In the genomic region with DNA sequence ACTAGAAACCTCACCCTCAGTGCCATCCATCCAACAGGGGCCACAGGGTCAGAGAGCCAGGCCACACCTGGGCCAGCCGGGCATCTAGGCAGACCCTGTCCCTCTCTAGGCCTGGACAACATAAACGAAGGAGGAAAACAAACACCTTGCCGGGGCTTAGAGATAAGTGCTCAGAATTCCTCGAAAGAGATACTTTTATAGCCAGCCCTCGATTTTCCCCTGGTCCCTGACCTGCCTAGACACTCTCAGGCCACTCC, we compare ENCODE assay signal across 16 mouse cellular contexts. TPM values are rescaled to one million over a fixed set of nuclear protein-coding genes. Genes with fewer than 3 reads are reported as not detected.
A peak's percentile ranks its signal among the peaks of the same experiment; 100 is the strongest.
DNase-seq lines count a peak whose midpoint lies in the region; ATAC-seq and TF ChIP-seq lines count a peak whose summit lies in the region.
"Had no signal": no experiment of that assay in that cellular context is flagged by ENCODE, and none has a peak within 500 bp of the region (broad histone marks: within the 10 kb centered on the region; RNA-seq: fewer than 3 reads in every experiment).

No protein-coding gene starts in this region.

- ATAC-seq in hindbrain, embryonic 12.5 days (ENCODE audit: low FRiP score): no peak
- no peak for ATAC-seq in midbrain, embryonic 13.5 days

- H3K4me3 ChIP-seq in left cerebral cortex, adult 2 months: peak overlapping the region; percentile 86
- 0 out of 2 replicates have a peak overlapping the region, but pooled peaks have one; percentile 70 for H3K4me3 ChIP-seq in hindbrain, embryonic 12.5 days
- peak overlapping the region; percentile 84 for H3K4me3 ChIP-seq in midbrain, embryonic 13.5 days (replicated peaks)
- H3K4me3 ChIP-seq: embryonic facial prominence, embryonic 10.5 days; erythroblast, embryonic 14.5 days; limb, embryonic 12.5 days; liver, embryonic 15.5 days had no signal

- 48% methylated on average over 5 of the region's 5 CpGs for WGBS in hindbrain, embryonic 12.5 days
- 18% methylated on average over 5 of the region's 5 CpGs for WGBS in midbrain, embryonic 13.5 days

- no peak for TF ChIP-seq CTCF in left cerebral cortex, adult 2 months (IDR thresholded peaks at IDR 0.05)

- H3K4me1 ChIP-seq in hindbrain, embryonic 12.5 days: peaks cover 75% of the 10 kb centered on the region
- peaks cover 83% of the 10 kb centered on the region for H3K4me1 ChIP-seq in midbrain, embryonic 13.5 days (replicated peaks)

- peak overlapping the region; percentile 75 for H3K4me2 ChIP-seq in hindbrain, embryonic 12.5 days (replicated peaks)
- peak overlapping the region; percentile 96 for H3K4me2 ChIP-seq in midbrain, embryonic 13.5 days (replicated peaks)
- H3K4me2 ChIP-seq: limb, embryonic 12.5 days; liver, embryonic 15.5 days had no signal

- H3K36me3 ChIP-seq in hindbrain, embryonic 12.5 days: no peaks in the 10 kb centered on the region
- H3K36me3 ChIP-seq in midbrain, embryonic 13.5 days: no peaks in the 10 kb centered on the region
- H3K36me3 ChIP-seq: embryonic facial prominence, embryonic 10.5 days; limb, embryonic 12.5 days; liver, embryonic 15.5 days had no signal

- intact Hi-C loops in left cerebral cortex, adult 2 months (cut with DNase I): no loop called here
- intact Hi-C loops in left cerebral cortex, postnatal 4 days (cut with DNase I): no loop called here

- H3K27ac ChIP-seq in left cerebral cortex, adult 2 months: peak overlapping the region; percentile 97
- peak overlapping the region; percentile 60; the same call in 1 of the 2 replicates for H3K27ac ChIP-seq in hindbrain, embryonic 12.5 days
- H3K27ac ChIP-seq in midbrain, embryonic 13.5 days: peak overlapping the region; percentile 99
- H3K27ac ChIP-seq: embryonic facial prominence, embryonic 10.5 days; limb, embryonic 12.5 days; liver, embryonic 15.5 days had no signal

- no peaks in the 10 kb centered on the region for H3K9me3 ChIP-seq in hindbrain, embryonic 12.5 days (replicated peaks)
- no peaks in the 10 kb centered on the region for H3K9me3 ChIP-seq in midbrain, embryonic 13.5 days
- H3K9me3 ChIP-seq: embryonic facial prominence, embryonic 10.5 days; limb, embryonic 12.5 days; liver, embryonic 15.5 days had no signal

- H3K27me3 ChIP-seq in hindbrain, embryonic 12.5 days: peaks cover 53% of the 10 kb centered on the region
- H3K27me3 ChIP-seq in midbrain, embryonic 13.5 days: 0 out of 2 replicates have a peak, but pooled peaks cover 9% of the 10 kb centered on the region

- H3K9ac ChIP-seq in hindbrain, embryonic 12.5 days: peak overlapping the region; percentile 93
- H3K9ac ChIP-seq in midbrain, embryonic 13.5 days (replicated peaks): peak overlapping the region; percentile 97
- H3K9ac ChIP-seq: limb, embryonic 12.5 days; liver, embryonic 15.5 days had no signal

- no peak for DNase-seq in left cerebral cortex, adult 2 months (ENCODE audit: extremely low spot score in 1 of 2, low spot score in 2 of 2)
- DNase-seq in left cerebral cortex, postnatal 4 days: no peak
- no peak for DNase-seq in urinary bladder, postnatal 14 days (ENCODE audit: low spot score)
- DNase-seq in adrenal gland, postnatal 25 days: no peak
- no peak for DNase-seq in c-Kit-positive CD71-positive TER-119-positive erythroid progenitor cells, embryonic 14.5 days (ENCODE audit: low spot score)
- no peak for DNase-seq in spleen, adult 18-20 months
- DNase-seq: kidney, adult 9 months; lung, postnatal 14 days; right cerebral cortex, postnatal 14 days; thymus, postnatal 4 days had no signal

RNA-seq across cellular contexts. Expression of a gene that starts 4.0 kb away (rescaled TPM):
- total RNA-seq in left cerebral cortex, adult 2 months (2021): 100 to 1,000 TPM; 308 to 318 TPM
- 100 to 1,000 TPM; 163 to 177 TPM for total RNA-seq in left cerebral cortex, postnatal 4 days (2021)
- 6.3 and 6.7 TPM in 2 replicates for polyA plus RNA-seq in hindbrain, embryonic 12.5 days (2016; fragmentation: Nextera tagmentation; extraction: Ambion mirVana)
- 7.0 and 8.5 TPM in 2 replicates for polyA plus RNA-seq in midbrain, embryonic 13.5 days (2015; fragmentation: Nextera tagmentation; extraction: Ambion mirVana)
- 9.8 and 9.9 TPM in 2 replicates for total RNA-seq in adrenal gland, postnatal 25 days (2021)
- polyA plus RNA-seq: erythroblast, embryonic 14.5 days; liver, embryonic 15.5 days had no signal

RNA-seq across cellular contexts. Expression of a gene that starts 57.5 kb away (rescaled TPM):
- 100 to 1,000 TPM in 1 of 2 experiments, 10 to 100 TPM in 1; 99.9 to 107 TPM for total RNA-seq in left cerebral cortex, adult 2 months (2021)
- total RNA-seq in left cerebral cortex, postnatal 4 days (2021): 1 to 10 TPM; 5.6 to 6.3 TPM
- 11.2 and 11.7 TPM in 2 replicates for polyA plus RNA-seq in hindbrain, embryonic 12.5 days (2016; fragmentation: Nextera tagmentation; extraction: Ambion mirVana)
- 3.0 and 4.2 TPM in 2 replicates for polyA plus RNA-seq in midbrain, embryonic 13.5 days (2015; fragmentation: Nextera tagmentation; extraction: Ambion mirVana)
- total RNA-seq in adrenal gland, postnatal 25 days (2021): 6.2 and 7.8 TPM in 2 replicates

Comparison
In these comparisons a context has a peak if more than half of its experiments do, and no peak if none do; other contexts are left out.
1. RNA of a gene that starts 57.5 kb away (total RNA-seq): 99.9 to 107 TPM in left cerebral cortex, adult 2 months; 5.6 to 6.3 TPM in left cerebral cortex, postnatal 4 days and 6.2 to 7.8 TPM in adrenal gland, postnatal 25 days; every median in the first group is over 10 times any median in the second.
2. RNA of a gene that starts 4.0 kb away (total RNA-seq): 308 to 318 TPM in left cerebral cortex, adult 2 months and 163 to 177 TPM in left cerebral cortex, postnatal 4 days; 9.8 to 9.9 TPM in adrenal gland, postnatal 25 days; every median in the first group is over 10 times any median in the second.
3. Peak in every context shown above with its lines, with median percentiles within 50 percentile points of each other: H3K27ac ChIP-seq and H3K4me3 ChIP-seq.